Mouse (Mus musculus) spleen, embryonic (tissue): ENCODE data around the gene Agfg2.

ENCODE experiments used
- CTCF ChIA-PET: fragments of 350-600 bp; sonication (Branson Sonifier 250); formaldehyde crosslinking; loops from one replicate; lab custom pipeline; 2022; lab: Charles Lee

The Agfg2 gene

GRCm38 (mm10) chr5:137684294-137685123 is at the start of gene Agfg2:
Gene Agfg2, minus strand, starts transcription at chr5:137684726.
- CTCF ChIA-PET: interaction anchor here (0.6 to 1.2 kb wide), 4 partner anchors 63 to 999 kb away, joined by 3 to 10 read pairs (median 4); no protein-coding TSS in a partner anchor

DNA sequence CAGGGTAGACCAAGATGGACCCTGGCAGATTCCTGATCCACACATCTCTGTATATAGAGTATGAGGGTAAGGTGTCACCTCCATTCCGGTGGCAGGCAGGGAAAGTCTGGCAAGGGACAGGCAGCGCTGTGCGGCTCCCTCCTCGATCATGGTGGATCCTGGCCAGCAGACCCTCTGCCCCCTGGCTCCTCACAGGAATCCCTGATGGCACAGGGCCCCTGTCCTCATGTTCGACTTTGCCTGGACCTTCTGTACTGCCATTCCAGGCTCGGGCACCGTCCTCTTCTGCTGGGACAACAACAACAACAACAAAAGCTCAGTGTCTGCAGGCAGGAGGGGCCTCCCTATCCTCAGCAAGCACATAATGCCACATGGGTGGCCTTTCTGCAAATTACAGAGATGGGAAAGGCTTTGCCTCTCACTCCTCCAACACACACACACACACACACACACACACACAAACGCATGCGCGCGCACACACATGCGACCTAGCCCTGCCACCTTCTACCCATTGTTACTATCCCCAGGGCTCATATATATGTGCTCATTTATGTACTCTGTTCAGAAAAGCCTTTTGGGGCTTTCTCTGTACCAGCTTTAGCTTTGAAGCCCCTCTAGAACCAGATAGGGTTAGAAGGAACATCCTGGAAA is 49.2 kb upstream of the Agfg2 start:
- CTCF ChIA-PET: interaction anchor here (0.6 kb wide), 1 partner anchor 140 kb away, joined by 9 read pairs; no protein-coding TSS in a partner anchor

GRCm38 (mm10) chr5:137726767-137727166 is 42.2 kb upstream of the Agfg2 start:
- CTCF ChIA-PET: no interaction called here

DNA sequence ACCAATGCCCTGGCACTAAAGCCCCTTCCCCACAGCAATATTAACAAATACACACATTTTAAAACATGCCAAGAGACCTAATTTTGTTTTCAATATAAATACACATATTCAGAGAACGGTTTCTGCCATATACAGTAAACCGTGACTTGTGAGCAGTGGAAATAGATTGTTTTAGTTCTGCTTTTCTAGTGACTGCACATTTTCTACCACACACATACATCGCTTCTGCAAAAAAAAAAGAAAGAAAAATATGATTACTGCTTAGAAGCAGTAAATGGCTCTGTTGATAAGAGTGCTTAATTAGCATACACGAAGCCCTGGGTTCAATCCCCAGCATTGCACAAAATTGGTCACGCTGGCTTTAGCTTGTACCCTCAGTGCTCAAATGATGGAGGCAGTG is 39.3 kb upstream of the Agfg2 start:
- CTCF ChIA-PET: no interaction called here

GRCm38 (mm10) chr5:137720558-137721164 is 36.1 kb upstream of the Agfg2 start:
- CTCF ChIA-PET: interaction anchor here (0.7 kb wide), 1 partner anchor 35 kb away, joined by 6 read pairs; no protein-coding TSS in a partner anchor

- CTCF ChIA-PET: interaction anchor here (0.6 kb wide), 2 partner anchors 10 to 1627 kb away, joined by 3 read pairs; no protein-coding TSS in a partner anchor
Observed at GRCm38 (mm10) chr5:137719088-137719487, 34.6 kb upstream of the Agfg2 start.

DNA sequence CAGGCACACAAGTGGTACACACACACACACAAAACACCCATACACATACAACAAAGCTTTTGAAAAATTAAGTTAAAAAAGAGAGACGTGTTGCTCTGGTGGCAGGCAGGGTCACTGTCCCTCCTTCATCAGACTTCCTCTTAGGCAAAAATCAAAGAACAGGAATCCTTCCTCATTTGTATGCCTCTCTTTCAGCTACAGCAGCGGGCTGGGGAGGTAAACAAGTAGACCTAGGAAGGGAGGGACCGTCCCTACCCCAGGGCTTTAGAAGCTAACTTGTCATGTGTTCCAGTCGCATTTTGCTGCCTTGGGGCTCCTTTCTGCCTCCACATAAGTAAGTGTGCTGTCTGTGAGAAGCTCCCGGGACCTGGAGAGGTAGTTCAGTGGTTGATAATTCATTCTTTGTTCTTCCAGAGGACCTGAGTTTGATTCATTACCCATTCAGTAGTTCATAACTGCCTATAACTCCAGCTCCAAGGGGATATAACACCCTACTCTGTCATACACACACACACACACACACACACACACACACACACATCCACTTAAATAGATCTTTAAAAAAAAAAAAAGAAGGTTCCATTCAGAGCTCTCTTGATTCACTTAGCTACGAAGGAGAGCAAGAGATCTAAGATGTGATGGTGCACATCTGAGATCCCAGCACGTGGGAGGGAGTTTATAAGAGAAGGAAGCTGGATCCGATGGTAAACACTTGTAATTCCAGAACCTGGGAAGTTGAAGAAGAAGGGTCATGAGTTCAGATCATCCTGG is 33.7 kb upstream of the Agfg2 start:
- CTCF ChIA-PET: interaction anchor here (0.6 kb wide), 2 partner anchors 59 to 1627 kb away, joined by 3 read pairs; no protein-coding TSS in a partner anchor

DNA sequence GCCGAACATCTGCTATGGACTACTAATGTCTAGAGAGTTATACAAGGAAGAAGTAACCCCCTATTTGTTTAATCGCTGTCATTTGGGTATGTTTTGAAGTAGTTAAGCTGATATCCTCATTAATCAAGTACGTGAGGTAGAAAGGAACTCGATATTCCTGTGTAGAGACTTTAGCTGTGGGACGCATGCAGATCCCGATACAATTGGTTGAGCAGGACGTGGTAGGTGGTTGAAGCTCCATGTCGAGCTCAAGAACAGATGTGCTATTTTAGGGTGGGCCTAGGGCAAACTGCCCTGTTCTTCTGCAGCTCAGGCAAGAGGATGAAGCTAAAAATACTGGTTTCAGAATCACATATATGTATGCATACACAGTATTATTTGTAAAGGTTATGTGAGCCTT is 31.2 kb upstream of the Agfg2 start:
- CTCF ChIA-PET: no interaction called here

DNA sequence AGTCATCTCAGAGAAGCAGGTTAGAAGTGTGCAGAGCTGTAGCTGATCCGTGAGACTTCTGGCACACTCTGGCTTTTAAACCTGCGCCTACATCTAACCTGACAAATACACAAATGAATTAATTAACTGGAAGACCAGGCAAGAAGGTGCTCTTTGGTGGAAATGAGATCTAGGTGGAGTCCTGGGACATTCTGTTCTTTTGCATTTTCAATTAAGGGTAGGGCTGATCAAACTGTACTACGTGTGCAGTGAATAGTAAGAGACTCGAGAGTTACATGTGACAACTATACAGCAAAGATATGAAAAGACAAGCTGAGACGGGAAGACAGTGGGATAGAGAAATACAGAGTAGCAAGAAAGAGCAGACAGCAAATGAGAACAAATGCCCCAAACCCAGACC is 28.9 kb upstream of the Agfg2 start:
- CTCF ChIA-PET: no interaction called here

DNA sequence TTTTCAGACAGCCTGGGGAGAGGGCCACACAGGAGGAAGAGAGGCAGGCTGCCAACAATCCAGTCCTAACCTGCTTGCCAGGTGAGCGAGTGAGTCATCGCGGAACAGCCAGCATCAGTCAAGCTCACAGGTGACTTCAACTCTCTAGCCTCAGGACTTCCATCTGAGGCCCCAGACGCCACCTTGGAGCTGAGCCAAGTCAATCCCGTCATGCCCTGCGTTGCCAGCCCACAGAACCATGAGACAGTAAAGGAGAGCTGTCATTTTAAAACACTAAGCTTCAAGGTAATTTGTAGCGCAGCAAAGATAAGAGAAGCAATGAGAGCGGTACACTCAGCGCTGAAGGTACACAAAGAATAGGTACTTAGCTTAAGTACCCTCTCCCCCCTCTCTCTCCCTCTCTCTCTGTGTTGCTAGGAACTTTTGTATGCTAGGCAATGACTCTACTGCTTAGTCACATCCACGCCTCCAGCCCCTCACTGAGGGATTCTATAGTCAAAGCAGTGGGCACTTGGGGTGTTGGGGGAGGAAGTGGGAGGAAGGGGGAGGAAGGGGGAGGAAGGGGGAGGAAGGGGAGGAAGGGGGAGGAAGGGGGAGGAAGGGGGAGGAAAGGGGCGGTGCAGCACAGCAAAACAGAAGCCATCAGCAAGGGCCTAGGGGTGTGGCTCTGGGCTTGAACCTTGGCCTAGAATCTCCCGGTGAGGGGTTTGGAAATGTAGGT is 22.5 kb upstream of the Agfg2 start:
- CTCF ChIA-PET: interaction anchor here (0.5 kb wide), 1 partner anchor 52 kb away, joined by 11 read pairs; no protein-coding TSS in a partner anchor

DNA sequence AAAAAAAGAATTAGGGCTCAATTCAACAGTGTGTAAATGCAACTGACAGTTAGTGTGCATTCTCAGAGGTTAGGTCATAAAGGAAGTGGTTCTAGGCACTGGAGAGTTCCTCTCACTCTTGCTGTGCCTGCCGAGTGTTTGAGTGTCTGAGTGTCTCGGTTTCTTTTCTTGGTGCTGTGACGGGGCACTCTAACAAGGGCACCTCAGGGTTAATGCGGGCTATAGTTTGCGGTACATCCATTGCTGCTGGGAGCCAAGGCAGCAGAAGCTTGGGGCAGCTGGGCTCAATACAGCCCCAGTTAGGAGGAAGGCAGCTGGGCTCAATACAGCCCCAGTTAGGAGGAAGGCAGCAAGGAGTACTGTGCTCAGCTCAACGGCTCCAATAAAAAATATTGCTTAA is 20.7 kb upstream of the Agfg2 start:
- CTCF ChIA-PET: interaction anchor here (0.7 kb wide), 1 partner anchor 28 kb away, joined by 3 read pairs; no protein-coding TSS in a partner anchor

GRCm38 (mm10) chr5:137699850-137700249 is 15.3 kb upstream of the Agfg2 start:
- CTCF ChIA-PET: interaction anchor here (1.1 kb wide), 1 partner anchor 22 kb away, joined by 3 read pairs; no protein-coding TSS in a partner anchor

DNA sequence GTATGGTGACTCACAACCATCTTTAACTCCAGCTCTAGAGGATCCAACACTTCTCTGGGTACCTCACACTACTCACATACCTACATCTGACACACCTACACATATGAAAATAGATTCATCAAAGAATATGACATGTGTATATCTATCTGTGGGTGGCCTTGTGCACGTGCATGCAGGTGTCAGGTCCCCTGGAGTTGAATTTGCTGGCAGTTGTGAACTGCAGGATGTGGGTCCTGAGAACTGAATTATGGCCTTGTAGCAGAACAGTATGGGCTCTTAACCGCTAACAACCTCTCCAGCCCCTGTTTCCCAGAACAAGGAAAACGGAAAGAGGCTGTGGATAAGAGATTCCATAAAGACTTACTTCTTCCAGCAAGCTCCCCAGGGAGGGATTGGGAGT is 14.6 kb upstream of the Agfg2 start:
- CTCF ChIA-PET: interaction anchor here (1.1 kb wide), 1 partner anchor 21 kb away, joined by 3 read pairs; no protein-coding TSS in a partner anchor

- CTCF ChIA-PET: no interaction called here
Observed at GRCm38 (mm10) chr5:137695930-137696329, 11.4 kb upstream of the Agfg2 start.

GRCm38 (mm10) chr5:137694796-137695195 is 10.3 kb upstream of the Agfg2 start:
- CTCF ChIA-PET: no interaction called here

DNA sequence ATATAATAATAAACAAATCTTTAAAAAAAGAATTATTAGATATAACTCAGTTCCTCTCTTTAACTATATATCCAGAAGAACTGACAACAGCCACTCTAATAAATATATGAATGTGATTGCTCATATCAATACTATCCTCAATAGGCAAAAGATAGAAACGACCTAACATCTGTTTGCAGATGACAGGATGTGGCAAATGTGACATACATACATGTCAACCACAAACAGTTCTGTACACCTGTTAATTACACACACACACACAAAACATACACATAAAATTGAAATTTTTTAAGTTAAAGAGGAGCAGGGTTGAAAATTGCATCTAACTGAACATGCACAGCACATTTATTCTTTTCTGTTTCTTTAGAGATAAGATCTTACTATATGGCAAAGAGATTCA is 7.4 kb upstream of the Agfg2 start:
- CTCF ChIA-PET: interaction anchor here (0.7 to 1.2 kb wide), 2 partner anchors 42 to 61 kb away, joined by 4 to 8 read pairs; no protein-coding TSS in a partner anchor

GRCm38 (mm10) chr5:137690531-137690930 is 6.0 kb upstream of the Agfg2 start:
- CTCF ChIA-PET: interaction anchor here (0.7 to 1.3 kb wide), 2 partner anchors 33 to 59 kb away, joined by 3 to 4 read pairs; no protein-coding TSS in a partner anchor

DNA sequence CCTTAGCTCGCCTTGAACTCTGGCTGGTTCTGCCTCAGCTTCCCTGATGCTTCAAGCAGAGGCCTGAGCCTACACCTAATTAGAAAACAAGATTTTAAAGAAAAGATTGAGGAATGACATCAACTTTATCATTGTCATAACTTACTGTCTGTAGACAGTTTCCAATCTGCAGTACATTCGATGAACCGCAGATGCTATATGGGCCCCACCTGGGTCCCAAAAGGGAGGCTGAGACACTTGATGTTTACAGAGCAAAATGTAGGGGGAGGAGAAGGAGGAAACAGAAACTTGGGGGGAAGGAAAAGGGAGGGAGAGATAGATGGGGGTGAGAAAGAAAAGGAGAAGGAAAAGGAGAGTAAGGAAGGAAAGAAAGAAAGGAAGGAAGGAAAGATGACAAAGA is 5.4 kb upstream of the Agfg2 start:
- CTCF ChIA-PET: interaction anchor here (0.7 to 1.3 kb wide), 2 partner anchors 32 to 60 kb away, joined by 3 to 4 read pairs; no protein-coding TSS in a partner anchor

- CTCF ChIA-PET: interaction anchor here (0.6 kb wide), 1 partner anchor 299 kb away, joined by 5 read pairs; no protein-coding TSS in a partner anchor
Observed at GRCm38 (mm10) chr5:137686127-137686790, 1.7 kb upstream of the Agfg2 start.
